In genomic region chr7:142667521-142667920, GRCm38 (mm10) we compare ENCODE assay signal across 29 mouse cellular contexts. TPM values are rescaled to one million over a fixed set of nuclear protein-coding genes. Genes with fewer than 3 reads are reported as not detected.
DNase-seq lines count a peak whose midpoint lies in the region; ATAC-seq lines count a peak whose summit lies in the region.
"Had no signal": no experiment of that assay in that cellular context is flagged by ENCODE, and none has a peak within 500 bp of the region (broad histone marks: within the 10 kb centered on the region; RNA-seq: fewer than 3 reads in every experiment).

No protein-coding gene starts in this region.

- 94% methylated on average over 18 of the region's 18 CpGs for WGBS in embryonic facial prominence, embryonic 12.5 days
- 91% methylated on average over 18 of the region's 18 CpGs for WGBS in embryonic facial prominence, embryonic 10.5 days
- WGBS in heart, embryonic 16.5 days, result 94% methylated on average over 18 of the region's 18 CpGs
- WGBS in kidney, embryonic 16.5 days, result 95% methylated on average over 18 of the region's 18 CpGs

- peaks cover 28% of the 10 kb centered on the region for H3K9me3 ChIP-seq in embryonic facial prominence, embryonic 12.5 days
- peaks cover 41% of the 10 kb centered on the region for H3K9me3 ChIP-seq in embryonic facial prominence, embryonic 10.5 days
- peaks cover 33% of the 10 kb centered on the region for H3K9me3 ChIP-seq in heart, embryonic 16.5 days (replicated peaks; ENCODE audit: control insufficient read depth, low read length)
- peaks cover 26% of the 10 kb centered on the region for H3K9me3 ChIP-seq in kidney, embryonic 16.5 days (ENCODE audit: low read length)

- H3K4me2 ChIP-seq in embryonic facial prominence, embryonic 12.5 days (replicated peaks), result no peak overlapping the region
- no peak overlapping the region for H3K4me2 ChIP-seq in heart, embryonic 16.5 days (ENCODE audit: low read depth, low read length)
- no peak overlapping the region for H3K4me2 ChIP-seq in kidney, embryonic 16.5 days (replicated peaks; ENCODE audit: low read depth, low read length)

- 0 out of 2 replicates have a peak overlapping the region, but pooled peaks have one; percentile 23 for H3K27ac ChIP-seq in embryonic facial prominence, embryonic 12.5 days
- no peak overlapping the region for H3K27ac ChIP-seq in embryonic facial prominence, embryonic 10.5 days (replicated peaks)
- peak overlapping the region; percentile 42; the same call in 1 of the 2 replicates for H3K27ac ChIP-seq in heart, embryonic 16.5 days (ENCODE audit: low read length)
- H3K27ac ChIP-seq in kidney, embryonic 16.5 days (ENCODE audit: low read length), result peak overlapping the region; percentile 35
- H3K27ac ChIP-seq: layer of hippocampus, adult 2 months; midbrain, embryonic 10.5 days had no signal

- peaks cover 29% of the 10 kb centered on the region for H3K36me3 ChIP-seq in embryonic facial prominence, embryonic 12.5 days
- H3K36me3 ChIP-seq in embryonic facial prominence, embryonic 10.5 days (replicated peaks), result peaks cover 41% of the 10 kb centered on the region
- H3K36me3 ChIP-seq in heart, embryonic 16.5 days (ENCODE audit: control insufficient read depth, insufficient read depth), result peaks cover 21% of the 10 kb centered on the region
- H3K36me3 ChIP-seq in kidney, embryonic 16.5 days (ENCODE audit: insufficient read depth, low read length), result peaks cover 19% of the 10 kb centered on the region; the same call in 1 of the 2 replicates
- H3K36me3 ChIP-seq: midbrain, embryonic 10.5 days had no signal

- H3K4me3 ChIP-seq in embryonic facial prominence, embryonic 12.5 days, result no peak overlapping the region
- H3K4me3 ChIP-seq in embryonic facial prominence, embryonic 10.5 days, result no peak overlapping the region
- H3K4me3 ChIP-seq in heart, embryonic 16.5 days (ENCODE audit: low read length), result no peak overlapping the region
- no peak overlapping the region for H3K4me3 ChIP-seq in kidney, embryonic 16.5 days (ENCODE audit: low read length)
- H3K4me3 ChIP-seq: layer of hippocampus, adult 2 months; midbrain, embryonic 10.5 days; myocyte had no signal

- DNase-seq in embryonic facial prominence, embryonic 10.5 days (ENCODE audit: low spot score), result no peak
- DNase-seq in heart, postnatal 14 days, result no peak
- DNase-seq in kidney, postnatal 14 days, result no peak
- peak; percentile 25 for DNase-seq in yolk sac, embryonic 10.5 days (ENCODE audit: low spot score)
- DNase-seq in neural tube, embryonic 10.5 days (ENCODE audit: extremely low spot score, low spot score), result no peak
- DNase-seq: adrenal gland, postnatal 14 days; cerebellum, adult 2 months; cerebellum, postnatal 25 days; gastrocnemius, postnatal 25 days; kidney, postnatal 25 days; layer of hippocampus, postnatal 36 days; right cerebral cortex, adult 18-20 months; right cerebral cortex, postnatal 4 days; thymus, postnatal 4 days had no signal

- intact Hi-C loops in heart, postnatal 14 days (cut with DNase I), result no loop called here

- no peak for ATAC-seq in embryonic facial prominence, embryonic 12.5 days (ENCODE audit: insufficient number of reproducible peaks, insufficient read depth, low FRiP score, low TSS enrichment)
- no peak for ATAC-seq in heart, embryonic 16.5 days (replicated peaks; ENCODE audit: extremely low read depth, insufficient read depth, low FRiP score)
- ATAC-seq in kidney, embryonic 16.5 days (ENCODE audit: low FRiP score, low TSS enrichment), result no peak
- ATAC-seq: hindbrain, embryonic 16.5 days; intestine, postnatal 0 days; midbrain, embryonic 16.5 days had no signal

- peaks cover 43% of the 10 kb centered on the region for H3K27me3 ChIP-seq in embryonic facial prominence, embryonic 12.5 days
- peaks cover 53% of the 10 kb centered on the region for H3K27me3 ChIP-seq in embryonic facial prominence, embryonic 10.5 days (replicated peaks; ENCODE audit: low read depth, poor library complexity, severe bottlenecking)
- H3K27me3 ChIP-seq in heart, embryonic 16.5 days (ENCODE audit: control insufficient read depth, insufficient read depth, low read length), result peaks cover 31% of the 10 kb centered on the region
- H3K27me3 ChIP-seq in kidney, embryonic 16.5 days (ENCODE audit: insufficient read depth, low read length), result peaks cover 44% of the 10 kb centered on the region

- H3K9ac ChIP-seq in embryonic facial prominence, embryonic 12.5 days, result no peak overlapping the region
- H3K9ac ChIP-seq in heart, embryonic 16.5 days (ENCODE audit: low read length), result no peak overlapping the region
- no peak overlapping the region for H3K9ac ChIP-seq in kidney, embryonic 16.5 days (replicated peaks; ENCODE audit: low read length)

- peaks cover 9% of the 10 kb centered on the region; the same call in 1 of the 2 replicates for H3K4me1 ChIP-seq in embryonic facial prominence, embryonic 12.5 days
- H3K4me1 ChIP-seq in embryonic facial prominence, embryonic 10.5 days, result peaks cover 17% of the 10 kb centered on the region
- no peaks in the 10 kb centered on the region; the same call in 1 of the 2 replicates for H3K4me1 ChIP-seq in heart, embryonic 16.5 days (ENCODE audit: control insufficient read depth, insufficient read depth, low read length)
- H3K4me1 ChIP-seq in kidney, embryonic 16.5 days (ENCODE audit: insufficient read depth, low read length), result peaks cover 14% of the 10 kb centered on the region; the same call in 1 of the 2 replicates

RNA-seq across cellular contexts. Expression of gene Igf2, which starts 0.9 kb away (rescaled TPM):
- polyA plus RNA-seq in embryonic facial prominence, embryonic 12.5 days (2016; fragmentation: Nextera tagmentation; extraction: Ambion mirVana), result 701 and 722 TPM in 2 replicates
- 360 and 378 TPM in 2 replicates for polyA plus RNA-seq in embryonic facial prominence, embryonic 10.5 days (2016; fragmentation: Nextera tagmentation; extraction: Ambion mirVana)
- 914 and 1,144 TPM in 2 replicates for polyA plus RNA-seq in heart, embryonic 16.5 days (2015; fragmentation: Nextera tagmentation; extraction: Ambion mirVana)
- total RNA-seq in heart, postnatal 14 days (2021), result 100 to 1,000 TPM; 349 to 384 TPM
- 516 and 585 TPM in 2 replicates for polyA plus RNA-seq in kidney, embryonic 16.5 days (2015; fragmentation: Nextera tagmentation; extraction: Ambion mirVana)

RNA-seq across cellular contexts. Expression of gene Gm49394, which starts 2.2 kb away (rescaled TPM):
- 0.04 TPM in 1 of 2 replicates, not detected in the other for polyA plus RNA-seq in embryonic facial prominence, embryonic 12.5 days (2016; fragmentation: Nextera tagmentation; extraction: Ambion mirVana)
- polyA plus RNA-seq in embryonic facial prominence, embryonic 10.5 days (2016; fragmentation: Nextera tagmentation; extraction: Ambion mirVana), result not detected in 2 replicates
- polyA plus RNA-seq in heart, embryonic 16.5 days (2015; fragmentation: Nextera tagmentation; extraction: Ambion mirVana), result 0.32 TPM in 1 of 2 replicates, not detected in the other
- total RNA-seq in heart, postnatal 14 days (2021), result not detected
- 0.07 TPM in 1 of 2 replicates, not detected in the other for polyA plus RNA-seq in kidney, embryonic 16.5 days (2015; fragmentation: Nextera tagmentation; extraction: Ambion mirVana)
- total RNA-seq: adrenal gland, postnatal 14 days; heart, postnatal 25 days; layer of hippocampus, adult 2 months; liver, adult 2 months had no signal
- polyA plus RNA-seq: hindbrain, embryonic 16.5 days; intestine, postnatal 0 days; liver, adult 2 months; liver, embryonic 16.5 days; lung, postnatal 0 days; midbrain, embryonic 10.5 days; midbrain, embryonic 16.5 days; neural tube, embryonic 14.5 days; stomach, embryonic 14.5 days had no signal
